Mouse (Mus musculus): ENCODE results near the gene Cyp11a1. TPM values are rescaled to one million over a fixed set of nuclear protein-coding genes. Genes with fewer than 3 reads are reported as not detected.
A peak's percentile ranks its signal among the peaks of the same experiment; 100 is the strongest.

Gene Cyp11a1
- total RNA-seq, 2 experiments from 2014 or later: 3.8 to 4.7 TPM

DNA sequence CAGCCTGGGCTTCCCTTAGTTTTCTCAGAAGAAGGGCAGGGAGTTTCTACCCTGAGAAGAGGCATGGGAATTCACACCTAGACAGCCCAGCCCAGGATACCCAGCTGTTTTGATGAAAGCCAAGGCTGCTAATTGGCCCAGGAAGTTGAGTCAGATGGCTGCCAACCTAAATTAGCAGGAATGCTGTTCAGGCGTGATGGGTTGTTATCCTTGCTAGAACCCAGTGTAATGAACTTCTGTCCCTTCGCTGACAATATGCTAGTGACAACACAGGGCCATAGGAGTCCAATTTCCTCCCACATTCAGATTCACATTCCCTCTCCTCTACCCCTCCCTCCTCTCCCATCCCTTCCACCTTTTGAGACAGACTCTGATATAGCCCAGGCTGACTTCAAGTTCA lies 6.7 kb downstream of the Cyp11a1 start:
- H3K27ac ChIP-seq: no peak overlapping the region
- no peak overlapping the region for H3K4me3 ChIP-seq
- no peak for TF ChIP-seq CTCF (IDR thresholded peaks at IDR 0.05)
- intact Hi-C loops (cut with DNase I): no loop called here
- no peak for DNase-seq (ENCODE audit: extremely low spot score in 1 of 2, low spot score in 2 of 2)

DNA sequence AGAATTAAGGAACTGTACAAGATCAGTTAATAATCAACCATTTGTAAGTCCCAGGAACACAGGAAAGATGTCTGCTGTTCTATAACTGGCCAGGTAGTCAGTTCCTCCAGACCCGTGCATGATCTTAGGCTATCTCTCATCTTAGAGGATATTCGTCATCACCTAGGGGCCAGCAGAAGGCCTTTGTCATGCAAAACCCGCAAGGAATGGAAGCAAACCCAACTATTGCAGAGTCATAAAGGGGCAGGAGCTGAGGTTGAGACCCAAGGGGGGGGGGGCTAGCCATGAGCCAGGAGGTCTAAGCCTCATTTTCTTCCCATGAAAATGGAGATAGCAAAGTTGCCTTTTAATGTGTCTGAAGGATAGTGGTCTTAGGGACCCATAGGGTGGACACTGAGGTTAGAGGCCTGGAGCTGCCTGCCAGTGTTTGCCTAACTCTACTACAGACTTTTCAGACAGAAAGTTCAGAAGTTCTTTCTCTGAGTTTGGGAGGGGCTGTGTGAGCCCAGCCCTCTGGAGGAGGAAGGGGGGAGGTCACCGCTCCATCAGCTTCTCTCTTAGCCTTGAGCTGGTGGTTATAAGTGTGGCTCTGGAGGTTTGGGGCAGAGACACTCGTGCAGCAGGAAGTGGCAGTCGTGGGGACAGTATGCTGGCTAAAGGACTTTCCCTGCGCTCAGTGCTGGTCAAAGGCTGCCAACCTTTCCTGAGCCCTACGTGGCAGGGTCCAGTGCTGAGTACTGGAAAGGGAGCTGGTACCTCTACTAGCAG lies 8.4 kb downstream of the Cyp11a1 start:
- intact Hi-C loops (cut with DNase I): no loop called here
- TF ChIP-seq CTCF (IDR thresholded peaks at IDR 0.05): no peak
- DNase-seq (ENCODE audit: extremely low spot score in 1 of 2, low spot score in 2 of 2): no peak
- H3K4me3 ChIP-seq: no peak overlapping the region
- H3K27ac ChIP-seq: no peak overlapping the region

- intact Hi-C loops (cut with DNase I): no loop called here
- TF ChIP-seq CTCF (IDR thresholded peaks at IDR 0.05): no peak
- DNase-seq (ENCODE audit: extremely low spot score in 1 of 2, low spot score in 2 of 2): no peak
- H3K4me3 ChIP-seq: no peak overlapping the region
- no peak overlapping the region for H3K27ac ChIP-seq
Observed at GRCm38 (mm10) chr9:58015856-58016255, 9.6 kb downstream of the Cyp11a1 start.

GRCm38 (mm10) chr9:58016962-58017361 lies 10.8 kb downstream of the Cyp11a1 start:
- no peak for TF ChIP-seq CTCF (IDR thresholded peaks at IDR 0.05)
- H3K4me3 ChIP-seq: no peak overlapping the region
- intact Hi-C loops (cut with DNase I): no loop called here
- H3K27ac ChIP-seq: no peak overlapping the region
- no peak for DNase-seq (ENCODE audit: extremely low spot score in 1 of 2, low spot score in 2 of 2)

GRCm38 (mm10) chr9:58018385-58018784 lies 12.2 kb downstream of the Cyp11a1 start:
- intact Hi-C loops (cut with DNase I): no loop called here
- no peak overlapping the region for H3K27ac ChIP-seq
- no peak for TF ChIP-seq CTCF (IDR thresholded peaks at IDR 0.05)
- DNase-seq (ENCODE audit: extremely low spot score in 1 of 2, low spot score in 2 of 2): no peak
- no peak overlapping the region for H3K4me3 ChIP-seq

- no peak for DNase-seq (ENCODE audit: extremely low spot score in 1 of 2, low spot score in 2 of 2)
- H3K27ac ChIP-seq: no peak overlapping the region
- no peak overlapping the region for H3K4me3 ChIP-seq
- intact Hi-C loops (cut with DNase I): no loop called here
- TF ChIP-seq CTCF (IDR thresholded peaks at IDR 0.05): no peak
Observed at GRCm38 (mm10) chr9:58025995-58026394, 19.8 kb downstream of the Cyp11a1 start.

- DNase-seq (ENCODE audit: extremely low spot score in 1 of 2, low spot score in 2 of 2): no peak
- no peak overlapping the region for H3K4me3 ChIP-seq
- TF ChIP-seq CTCF (IDR thresholded peaks at IDR 0.05): no peak
- no peak overlapping the region for H3K27ac ChIP-seq
- intact Hi-C loops (cut with DNase I): no loop called here
Observed at GRCm38 (mm10) chr9:58027426-58028180, 21.4 kb downstream of the Cyp11a1 start.

- intact Hi-C loops (cut with DNase I): no loop called here
- DNase-seq (ENCODE audit: extremely low spot score in 1 of 2, low spot score in 2 of 2): no peak
- TF ChIP-seq CTCF (IDR thresholded peaks at IDR 0.05): no peak
- no peak overlapping the region for H3K27ac ChIP-seq
- no peak overlapping the region for H3K4me3 ChIP-seq
Observed at GRCm38 (mm10) chr9:58028841-58029240, 22.6 kb downstream of the Cyp11a1 start.

- Histone ChIP-seq H3K27ac (no peak overlapping the region), H3K4me3 (no peak overlapping the region)
- no peak for DNase-seq (ENCODE audit: extremely low spot score in 1 of 2, low spot score in 2 of 2)
- intact Hi-C loops (cut with DNase I): no loop called here
- no peak for TF ChIP-seq CTCF (IDR thresholded peaks at IDR 0.05)
Observed at GRCm38 (mm10) chr9:58029635-58030034, 23.4 kb downstream of the Cyp11a1 start.

- no peak for DNase-seq (ENCODE audit: extremely low spot score in 1 of 2, low spot score in 2 of 2)
- H3K27ac ChIP-seq: no peak overlapping the region
- no peak for TF ChIP-seq CTCF (IDR thresholded peaks at IDR 0.05)
- intact Hi-C loops (cut with DNase I): no loop called here
- no peak overlapping the region for H3K4me3 ChIP-seq
Observed at GRCm38 (mm10) chr9:58031895-58032294, 25.7 kb downstream of the Cyp11a1 start.

DNA sequence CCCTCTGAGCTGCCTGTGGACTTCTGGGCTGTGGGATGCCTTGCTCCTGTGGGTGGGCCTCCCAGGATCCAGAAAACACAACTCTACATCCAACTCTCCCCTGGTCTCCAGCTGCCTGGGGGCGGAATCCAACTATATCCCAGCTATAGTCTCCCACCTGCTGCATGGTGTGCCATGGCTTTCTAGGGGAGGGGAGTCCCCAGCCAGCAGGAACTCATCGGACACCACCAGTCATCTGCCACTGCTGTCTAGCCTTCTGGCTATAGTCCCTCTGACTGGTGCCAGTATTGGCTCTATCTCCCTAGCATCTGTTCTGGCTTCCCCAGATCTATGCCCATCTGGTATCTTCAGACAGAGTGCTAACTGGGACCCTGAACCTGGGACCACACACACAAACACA lies 29.3 kb downstream of the Cyp11a1 start:
- H3K27ac ChIP-seq: no peak overlapping the region
- no peak overlapping the region for H3K4me3 ChIP-seq
- TF ChIP-seq CTCF (IDR thresholded peaks at IDR 0.05): no peak
- DNase-seq (ENCODE audit: extremely low spot score in 1 of 2, low spot score in 2 of 2): peak in 1 of 2 experiments; percentile 69
- intact Hi-C loops (cut with DNase I): no loop called here

- Histone ChIP-seq H3K27ac (peak overlapping the region; percentile 15; the same call in 1 of the 2 replicates), H3K4me3 (no peak overlapping the region)
- no peak for TF ChIP-seq CTCF (IDR thresholded peaks at IDR 0.05)
- no peak for DNase-seq (ENCODE audit: extremely low spot score in 1 of 2, low spot score in 2 of 2)
- intact Hi-C loops (cut with DNase I): loop anchor here (1.0 kb wide), 1 partner anchor 103 kb away; no protein-coding TSS in a partner anchor
Observed at GRCm38 (mm10) chr9:58035951-58036698, 29.9 kb downstream of the Cyp11a1 start.

Measured in left cerebral cortex, adult 2 months (tissue).